ENCODE assay signal across 22 mouse cellular contexts in genomic region chr11:53928585-53928984, GRCm38 (mm10). TPM values are rescaled to one million over a fixed set of nuclear protein-coding genes. Genes with fewer than 3 reads are reported as not detected.
DNase-seq lines count a peak whose midpoint lies in the region; ATAC-seq lines count a peak whose summit lies in the region.
"Had no signal": no experiment of that assay in that cellular context is flagged by ENCODE, and none has a peak within 500 bp of the region (broad histone marks: within the 10 kb centered on the region; RNA-seq: fewer than 3 reads in every experiment).

No protein-coding gene starts in this region.

- no peak overlapping the region for H3K4me2 ChIP-seq in kidney, embryonic 14.5 days (replicated peaks; ENCODE audit: low read depth, low read length)
- H3K4me2 ChIP-seq: forebrain, embryonic 12.5 days; heart, embryonic 13.5 days had no signal

- H3K4me1 ChIP-seq in kidney, embryonic 14.5 days (ENCODE audit: control insufficient read depth, insufficient read depth, low read length), result no peaks in the 10 kb centered on the region
- H3K4me1 ChIP-seq: forebrain, embryonic 12.5 days had no signal

- no peaks in the 10 kb centered on the region for H3K27me3 ChIP-seq in kidney, embryonic 14.5 days (ENCODE audit: control insufficient read depth, insufficient read depth, low read length)
- H3K27me3 ChIP-seq: forebrain, embryonic 12.5 days; heart, embryonic 13.5 days; Patski had no signal

- DNase-seq in kidney, postnatal 14 days, result peak; percentile 14
- peak; percentile 68 for DNase-seq in 3T3-L1 (ENCODE audit: low read depth, low spot score)
- peak; percentile 50 for DNase-seq in Muller cell, postnatal 12 days (ENCODE audit: inconsistent ontology term)
- DNase-seq in fat pad, adult 2 months (ENCODE audit: extremely low read depth, low read depth, low spot score), result peak; percentile 42
- DNase-seq in thymus, adult 18-20 months, result no peak
- no peak for DNase-seq in ovary, postnatal 10 days (ENCODE audit: low spot score)
- DNase-seq: adrenal gland, adult 2 months; adrenal gland, postnatal 25 days; B cell, adult 2 months; cerebellum, adult 18-20 months; cerebellum, adult 9-11 months; cerebellum, postnatal 36 days; gastrocnemius, postnatal 10 days; heart, postnatal 36 days had no signal

- WGBS in kidney, embryonic 14.5 days, result 84% methylated on average over 3 of the region's 3 CpGs

- no peak for ATAC-seq in kidney, embryonic 14.5 days (ENCODE audit: low FRiP score, low TSS enrichment)
- ATAC-seq: CD4-positive, CD25-positive, alpha-beta regulatory T cell, adult 4 months; forebrain, embryonic 16.5 days; hindbrain, postnatal 0 days; Patski had no signal

- H3K4me3 ChIP-seq in kidney, embryonic 14.5 days (ENCODE audit: low read length), result no peak overlapping the region
- H3K4me3 ChIP-seq: forebrain, embryonic 12.5 days; heart, embryonic 13.5 days had no signal

- H3K9me3 ChIP-seq in kidney, embryonic 14.5 days (ENCODE audit: control insufficient read depth, low read length), result no peaks in the 10 kb centered on the region
- H3K9me3 ChIP-seq: G1E had no signal

- H3K27ac ChIP-seq in kidney, embryonic 14.5 days (ENCODE audit: low read depth, low read length), result no peak overlapping the region
- H3K27ac ChIP-seq: forebrain, embryonic 12.5 days; heart, embryonic 13.5 days; hindbrain, postnatal 0 days had no signal

- no peaks in the 10 kb centered on the region for H3K36me3 ChIP-seq in kidney, embryonic 14.5 days (ENCODE audit: control insufficient read depth, insufficient read depth, low read length)
- H3K36me3 ChIP-seq: forebrain, embryonic 12.5 days; G1E; heart, embryonic 13.5 days had no signal

- H3K9ac ChIP-seq in kidney, embryonic 14.5 days (ENCODE audit: low read depth, low read length), result no peak overlapping the region
- H3K9ac ChIP-seq: forebrain, embryonic 12.5 days; heart, embryonic 13.5 days had no signal

RNA-seq across cellular contexts. Expression of gene Slc22a5, which starts 37.1 kb away (rescaled TPM):
- polyA plus RNA-seq in kidney, embryonic 14.5 days (2014; fragmentation: Nextera tagmentation; extraction: Ambion mirVana), result 8.6 and 12.9 TPM in 2 replicates

RNA-seq across cellular contexts. Expression of gene Slc22a21, which starts 51.5 kb away (rescaled TPM):
- 5.2 and 5.5 TPM in 2 replicates for polyA plus RNA-seq in kidney, embryonic 14.5 days (2014; fragmentation: Nextera tagmentation; extraction: Ambion mirVana)
- polyA plus RNA-seq: G1E had no signal

Comparison
In these comparisons a context has a peak if more than half of its experiments do, and no peak if none do; other contexts are left out.
1. DNase-seq: peak in kidney, postnatal 14 days (single experiment), 3T3-L1 (single experiment), Muller cell, postnatal 12 days (single experiment) and fat pad, adult 2 months (single experiment); none in thymus, adult 18-20 months (0 of 2) and ovary, postnatal 10 days (single experiment).